Mouse (Mus musculus): ENCODE results near the gene Gjc1.
A peak's percentile ranks its signal among the peaks of the same experiment; 100 is the strongest.

The Gjc1 gene

DNA sequence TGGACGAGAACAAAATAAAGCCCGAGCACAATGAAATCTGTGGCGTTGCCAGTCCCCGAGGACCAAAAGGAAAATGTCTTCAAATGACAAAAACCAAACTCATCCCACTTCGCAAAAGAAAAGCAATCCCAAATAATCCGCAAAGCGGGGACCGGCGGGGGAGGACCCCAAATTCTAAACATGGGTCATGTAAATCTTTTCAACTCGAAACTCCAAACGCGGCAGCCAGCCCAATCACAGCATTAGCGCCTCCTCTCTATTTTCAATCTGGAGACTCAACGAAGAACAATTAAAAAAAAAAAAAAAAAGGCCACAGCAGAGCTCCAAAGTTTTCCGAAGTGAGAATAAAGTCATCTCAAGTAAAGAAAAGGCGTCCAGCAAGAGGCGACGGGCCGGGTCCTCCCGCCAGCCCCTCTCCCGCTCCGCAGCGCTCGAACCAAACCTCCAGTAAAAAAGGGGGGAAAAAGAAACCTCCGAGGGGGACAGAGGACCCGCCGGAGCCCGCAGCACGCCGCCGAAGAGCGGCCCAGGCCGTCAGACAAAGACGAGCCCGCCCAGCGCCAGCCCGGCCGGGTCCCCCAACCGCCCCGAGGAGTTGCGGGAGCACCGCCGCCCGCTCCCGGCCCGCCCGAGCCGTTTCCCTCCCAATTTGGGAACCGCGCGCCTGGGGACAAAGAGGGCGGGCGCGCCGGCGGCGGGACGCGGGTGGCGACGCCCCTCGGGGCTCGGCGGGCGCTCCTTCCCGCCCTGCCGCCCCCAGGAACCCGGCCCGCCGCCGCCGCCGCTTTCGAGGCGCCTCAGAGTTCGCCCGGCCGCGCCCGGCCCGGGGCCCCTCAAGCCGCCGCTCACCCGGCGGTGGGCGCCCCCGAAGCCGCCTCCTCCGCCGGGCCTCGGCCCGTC, 1.1 kb downstream of the Gjc1 start:
- DNase-seq (ENCODE audit: extremely low spot score, low read depth, low spot score) = no peak

DNA sequence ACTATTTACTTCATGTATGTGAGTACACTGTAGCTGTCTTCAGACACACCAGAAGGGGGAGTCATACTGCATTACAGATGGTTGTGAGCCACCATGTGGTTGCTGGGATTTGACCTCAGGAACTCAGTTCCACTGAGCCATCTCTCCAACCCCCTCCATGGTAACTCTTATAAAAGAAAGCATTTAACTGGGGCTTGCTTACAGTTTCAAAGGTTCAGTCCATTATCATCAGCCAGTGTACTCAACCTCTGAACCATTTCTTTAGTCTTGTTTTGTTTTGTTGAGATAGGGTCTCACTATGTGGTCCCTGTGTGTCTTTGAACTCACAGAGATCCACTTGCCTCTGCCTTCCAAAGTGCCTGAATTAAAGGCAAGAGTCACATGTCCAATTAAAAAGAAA, 4.6 kb downstream of the Gjc1 start:
- no peak for DNase-seq (ENCODE audit: extremely low spot score, low read depth, low spot score)

DNA sequence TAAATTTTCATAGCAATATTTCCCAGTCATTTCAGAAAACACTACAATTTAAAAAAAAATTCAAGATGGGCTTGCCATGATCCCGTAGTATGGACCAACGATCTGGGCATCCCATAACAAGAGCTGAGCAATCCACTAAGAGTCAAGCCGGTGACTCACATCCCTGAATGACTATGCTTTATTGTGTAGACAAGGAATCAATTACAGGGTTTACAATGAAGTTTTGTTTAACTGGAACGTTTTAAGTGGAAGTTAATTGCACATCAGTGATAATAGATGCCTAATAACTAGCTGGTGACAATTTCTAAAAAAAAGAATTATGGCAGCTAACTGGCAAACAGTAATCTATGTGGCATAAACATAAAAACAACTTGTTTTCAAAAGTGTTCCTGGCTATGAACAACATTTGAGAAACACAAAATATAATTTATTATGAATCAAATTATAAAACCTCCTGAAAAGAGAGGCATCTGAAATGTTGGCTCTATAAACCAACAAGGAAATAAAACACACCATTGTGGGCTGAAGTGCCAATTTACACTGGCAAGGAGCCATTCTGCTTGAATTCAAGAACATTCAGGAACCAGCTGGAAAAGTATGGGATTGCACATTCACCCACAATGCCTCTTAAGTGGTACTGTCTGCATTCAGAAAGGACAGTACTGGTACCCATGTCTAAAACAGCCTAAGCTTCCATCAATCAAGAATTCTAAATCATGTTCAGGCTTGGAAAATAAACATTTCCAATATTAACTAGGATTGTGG, 8.6 kb downstream of the Gjc1 start:
- DNase-seq (ENCODE audit: extremely low spot score, low read depth, low spot score) = no peak

DNA sequence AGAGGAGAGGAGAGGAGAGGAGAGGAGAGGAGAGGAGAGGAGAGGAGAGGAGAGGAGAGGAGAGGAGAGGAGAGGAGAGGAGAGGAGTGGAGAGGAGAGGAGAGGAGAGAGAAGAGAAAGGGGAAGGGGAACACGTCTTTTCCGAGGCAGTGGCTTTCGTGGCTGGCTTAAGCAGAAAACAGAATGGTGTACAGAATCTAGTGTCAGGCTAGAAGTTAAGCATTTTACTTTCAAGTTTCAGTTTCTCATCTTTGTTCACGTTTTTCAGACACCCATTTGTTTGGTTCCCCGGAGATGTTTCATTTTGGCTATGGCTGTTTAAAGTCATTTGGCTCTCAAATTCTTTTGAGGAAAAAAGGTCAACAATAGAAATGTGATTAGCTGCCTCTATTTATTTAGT, 11.3 kb downstream of the Gjc1 start:
- no peak for DNase-seq (ENCODE audit: extremely low spot score, low read depth, low spot score)

DNA sequence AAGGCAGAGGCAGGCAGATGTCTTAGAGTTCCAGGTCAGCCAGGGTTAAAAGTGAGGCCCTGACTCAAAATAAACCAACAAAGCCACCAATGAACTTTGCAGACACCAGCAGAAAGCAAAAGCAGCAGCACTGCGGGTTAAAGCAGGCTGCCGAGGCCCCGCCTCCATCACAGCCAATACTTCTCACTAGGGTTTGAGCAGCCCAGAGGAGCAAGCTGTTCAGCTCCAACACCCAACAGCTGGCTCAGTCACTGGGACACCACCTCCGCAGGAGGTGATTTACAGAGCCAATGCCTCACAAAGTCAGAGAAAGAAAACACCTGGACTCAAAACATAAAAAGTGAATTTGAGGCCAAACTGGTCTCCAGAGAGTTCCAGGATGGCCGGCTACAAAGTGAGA, 16.0 kb downstream of the Gjc1 start:
- no peak for DNase-seq (ENCODE audit: extremely low spot score, low read depth, low spot score)

DNA sequence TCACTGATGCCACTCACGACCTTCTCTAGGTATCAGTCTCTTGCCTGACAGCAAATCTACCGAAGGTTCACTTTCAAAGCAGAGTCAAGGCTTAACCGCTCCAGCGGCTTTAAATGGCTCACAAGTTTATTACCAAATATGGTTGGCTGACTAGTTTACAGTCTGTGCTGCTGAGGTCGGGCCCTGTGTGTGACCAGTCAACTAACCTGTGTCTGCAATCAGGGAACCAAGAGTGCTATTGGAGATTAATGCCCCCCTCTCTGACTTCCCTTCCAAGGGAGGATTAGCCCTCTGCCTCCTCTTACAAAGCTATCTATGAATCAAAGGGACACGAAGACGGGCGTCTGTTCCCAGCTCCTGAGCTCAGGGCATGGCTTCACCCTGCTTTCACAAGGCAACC, 25.3 kb downstream of the Gjc1 start:
- DNase-seq (ENCODE audit: extremely low spot score, low read depth, low spot score) = no peak

DNA sequence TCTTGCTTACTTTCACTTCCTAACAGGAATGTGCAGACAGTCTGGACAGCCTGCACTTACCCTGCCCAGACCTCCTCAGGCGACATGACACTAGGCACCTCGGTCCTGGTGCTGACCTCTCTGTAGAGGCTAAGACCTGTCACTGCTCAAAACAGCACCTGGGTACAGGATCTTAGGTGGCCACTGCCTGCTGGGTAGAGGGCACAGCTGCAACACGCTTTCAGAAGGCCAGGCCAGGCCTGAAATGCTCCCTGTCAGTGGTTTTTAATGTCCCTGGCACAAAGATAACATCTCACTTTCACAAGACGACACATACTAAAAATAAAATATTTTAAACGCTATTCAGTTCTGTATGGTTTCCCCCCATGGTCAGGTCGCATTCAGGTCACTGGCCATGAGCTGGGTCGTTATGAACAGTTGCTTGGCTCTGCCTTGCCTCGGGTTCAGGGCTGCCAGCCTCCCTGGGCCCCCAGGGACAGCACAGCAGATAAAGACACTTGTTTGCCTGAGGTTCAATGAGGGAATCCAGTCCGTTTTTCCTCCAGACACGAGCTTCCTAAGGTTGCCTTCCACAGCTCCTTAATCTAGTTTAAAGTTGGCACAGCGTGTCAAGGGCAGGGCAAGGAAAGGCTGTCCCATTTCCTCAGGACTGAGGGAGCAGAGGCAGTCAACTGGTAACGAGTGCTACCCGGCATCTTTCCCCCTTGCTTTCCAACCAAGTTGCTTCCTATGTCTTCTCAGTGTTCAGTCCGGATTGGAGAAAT, 27.6 kb downstream of the Gjc1 start:
- no peak for DNase-seq (ENCODE audit: extremely low spot score, low read depth, low spot score)

DNA sequence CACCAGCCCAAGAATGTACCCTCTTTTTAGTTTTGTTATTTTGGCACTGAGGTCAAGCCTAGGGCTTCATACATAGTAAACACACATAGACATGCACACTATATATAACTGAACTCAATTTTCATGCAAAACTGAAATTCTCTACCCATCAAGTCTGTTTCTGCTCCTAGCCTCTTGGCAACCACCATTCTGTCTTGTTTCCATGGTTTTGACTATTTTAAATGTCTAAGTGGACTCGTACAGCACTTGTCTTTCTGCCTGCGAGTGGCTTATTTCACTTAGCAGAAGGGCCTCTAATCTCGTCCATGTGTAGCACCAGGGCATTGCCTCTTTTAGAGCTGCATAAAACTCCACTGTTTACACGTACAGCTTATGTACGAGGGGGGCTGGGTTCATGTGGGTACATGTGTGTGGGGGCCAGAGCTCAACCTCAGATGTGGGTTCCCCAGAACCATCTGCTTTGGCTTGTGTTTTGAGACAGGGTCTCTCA, 31.8 kb downstream of the Gjc1 start:
- no peak for DNase-seq (ENCODE audit: extremely low spot score, low read depth, low spot score)

DNA sequence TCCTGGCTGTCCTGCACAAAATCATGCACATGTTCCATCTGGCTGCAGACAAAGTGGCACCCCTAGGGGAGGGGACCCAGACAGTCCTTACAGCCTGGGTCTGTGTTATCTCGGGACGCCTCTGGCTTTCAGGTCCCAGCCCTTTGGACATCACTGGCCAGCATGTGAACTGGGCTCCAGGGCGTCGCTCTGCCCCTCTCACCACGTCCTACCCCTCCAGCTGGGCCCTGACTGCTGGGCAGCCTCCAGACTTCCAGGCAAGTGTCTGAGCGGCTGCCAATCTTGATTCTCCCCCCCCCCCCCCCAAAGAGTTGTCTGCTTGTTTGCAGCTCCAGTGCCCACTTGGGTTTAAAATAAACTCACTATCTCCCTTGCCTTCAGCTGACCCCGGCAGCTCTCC, 36.1 kb downstream of the Gjc1 start:
- no peak for DNase-seq (ENCODE audit: extremely low spot score, low read depth, low spot score)

DNA sequence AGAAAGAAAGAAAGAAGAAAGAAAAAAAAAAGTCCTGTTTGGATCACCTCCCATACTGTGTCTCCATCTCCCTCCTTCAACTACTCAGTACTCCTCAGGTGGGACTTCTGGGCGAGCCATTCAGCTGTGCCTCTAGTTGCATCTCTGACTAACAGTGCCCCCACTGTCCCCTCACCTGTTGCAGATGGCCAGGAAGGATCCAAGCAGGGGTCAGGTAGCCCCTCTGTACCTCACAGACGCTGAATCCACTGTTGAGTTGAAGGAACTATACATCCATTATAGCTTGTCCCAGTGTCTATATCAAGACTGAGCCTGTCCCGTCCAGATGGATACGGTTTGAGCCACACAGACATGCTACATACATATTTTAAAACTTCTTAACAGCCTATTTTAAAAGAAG, 38.0 kb downstream of the Gjc1 start:
- no peak for DNase-seq (ENCODE audit: extremely low spot score, low read depth, low spot score)

DNA sequence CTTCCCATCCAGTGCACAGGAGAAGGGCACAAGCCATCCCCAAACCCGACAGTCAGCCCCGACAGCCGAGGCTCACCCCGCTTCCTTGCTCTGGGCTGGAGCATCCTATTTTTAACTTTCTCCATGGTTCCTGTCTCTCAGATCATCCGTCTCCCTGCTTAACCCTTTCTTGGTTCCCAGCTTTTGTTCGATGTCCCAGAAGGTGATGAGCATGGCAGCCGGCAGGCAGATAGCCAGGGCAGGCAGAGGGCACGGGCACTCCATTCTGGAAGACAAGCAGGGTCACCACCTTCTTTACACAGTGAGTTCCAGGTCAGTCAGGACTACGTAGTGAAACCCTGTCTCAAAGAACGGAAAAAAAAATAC, 38.5 kb downstream of the Gjc1 start:
- DNase-seq (ENCODE audit: extremely low spot score, low read depth, low spot score) = no peak

DNA sequence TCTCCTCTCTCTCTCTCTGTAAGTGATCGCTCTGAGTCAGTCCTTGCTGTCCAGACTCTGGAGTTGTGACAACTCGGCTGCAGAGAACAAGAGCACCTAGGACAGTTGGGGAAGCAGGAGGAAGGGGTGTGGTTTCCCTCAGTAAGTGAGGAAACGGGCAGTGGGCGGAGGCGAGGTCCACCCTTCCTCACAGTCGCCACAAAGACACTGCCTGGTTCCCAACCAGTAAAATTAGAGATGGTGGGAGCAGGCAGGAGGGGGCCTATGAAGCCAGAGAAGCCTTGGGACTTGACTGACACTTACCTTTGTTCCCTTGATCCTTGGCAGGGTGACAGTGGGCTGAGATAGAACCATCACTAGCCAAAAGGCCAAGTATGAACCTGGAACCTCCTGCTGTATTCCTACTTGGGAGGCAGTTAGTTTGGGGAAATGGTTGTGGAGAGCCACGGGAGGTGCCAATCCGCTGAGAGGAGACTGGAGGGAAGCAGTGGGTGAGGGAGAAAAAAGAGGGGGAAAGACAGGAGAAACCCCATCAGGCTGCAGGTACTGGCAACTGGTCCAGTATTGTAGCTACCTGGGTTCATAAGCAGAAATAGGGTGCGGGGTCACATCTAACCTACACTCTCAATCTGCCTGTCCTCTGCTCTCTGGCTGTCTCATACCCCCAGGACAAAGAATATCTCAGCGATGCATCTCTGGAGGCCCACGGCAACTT, 39.1 kb downstream of the Gjc1 start:
- DNase-seq (ENCODE audit: extremely low spot score, low read depth, low spot score) = no peak

DNA sequence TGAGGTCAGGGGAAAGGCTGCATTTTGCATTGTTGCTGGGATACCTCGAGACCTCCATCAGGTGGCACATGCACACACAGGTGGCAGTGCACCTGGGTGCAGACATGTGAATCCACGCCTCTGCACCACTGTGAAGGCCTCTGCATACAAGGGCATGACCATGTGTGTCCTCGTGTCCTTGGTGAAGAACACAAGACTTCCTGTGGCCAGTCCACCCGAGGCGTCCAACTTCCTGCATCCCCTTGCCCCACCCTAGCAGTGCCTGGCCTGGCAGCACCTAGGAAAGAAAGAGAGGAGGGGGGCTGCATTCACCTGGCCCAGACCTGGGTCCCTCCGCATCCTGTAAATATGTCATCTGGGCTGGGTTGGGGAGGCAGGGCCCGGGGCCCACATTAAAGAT, 39.7 kb downstream of the Gjc1 start:
- DNase-seq (ENCODE audit: extremely low spot score, low read depth, low spot score) = no peak

DNA sequence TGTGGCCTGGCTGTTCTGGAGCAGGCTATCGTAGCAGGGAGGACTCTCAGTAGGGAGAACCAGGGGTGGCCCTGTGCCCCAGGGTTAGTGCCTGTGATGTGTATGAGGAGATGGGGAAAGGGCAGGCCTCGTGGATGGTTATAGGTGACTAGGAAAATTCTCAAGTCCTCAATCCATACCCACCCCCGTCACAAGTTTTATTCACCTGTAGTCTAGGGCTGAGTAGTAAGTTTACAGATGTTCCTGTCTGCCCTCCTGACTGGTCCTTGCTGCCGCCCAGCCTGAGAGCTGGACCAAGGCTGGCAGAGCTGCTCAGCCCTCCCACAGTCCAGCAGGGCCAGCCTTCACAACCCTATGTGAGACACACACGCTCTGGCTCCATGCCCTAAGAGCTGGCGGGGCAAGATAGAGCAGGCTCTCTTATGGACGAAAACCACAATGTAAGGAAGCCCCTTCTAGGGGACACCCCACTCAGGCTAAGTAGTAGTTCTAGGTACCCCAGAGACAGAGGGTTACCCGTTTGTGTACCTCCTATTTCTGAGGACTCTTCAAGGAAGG, 40.3 kb downstream of the Gjc1 start:
- DNase-seq (ENCODE audit: extremely low spot score, low read depth, low spot score) = no peak

DNA sequence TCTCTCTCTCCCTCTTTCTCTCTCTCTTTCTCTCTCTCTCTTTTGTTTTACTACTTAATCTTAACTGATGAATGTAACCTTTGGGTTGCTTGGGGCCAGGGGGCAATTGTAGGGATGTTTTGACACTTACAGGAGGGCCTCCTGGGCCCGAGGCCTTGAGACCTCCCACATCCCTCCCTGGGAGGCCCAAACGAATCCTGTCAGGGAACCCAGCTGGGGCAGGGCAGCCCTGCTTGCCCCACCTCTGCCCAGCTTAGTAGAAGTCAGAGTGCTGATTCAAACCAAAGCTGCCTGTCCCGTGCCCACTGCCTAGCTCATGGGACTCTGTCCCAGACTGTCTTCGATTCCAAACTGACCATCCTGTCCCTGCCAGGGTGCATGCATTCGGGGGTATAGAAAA, 40.9 kb downstream of the Gjc1 start:
- DNase-seq (ENCODE audit: extremely low spot score, low read depth, low spot score) = no peak

DNA sequence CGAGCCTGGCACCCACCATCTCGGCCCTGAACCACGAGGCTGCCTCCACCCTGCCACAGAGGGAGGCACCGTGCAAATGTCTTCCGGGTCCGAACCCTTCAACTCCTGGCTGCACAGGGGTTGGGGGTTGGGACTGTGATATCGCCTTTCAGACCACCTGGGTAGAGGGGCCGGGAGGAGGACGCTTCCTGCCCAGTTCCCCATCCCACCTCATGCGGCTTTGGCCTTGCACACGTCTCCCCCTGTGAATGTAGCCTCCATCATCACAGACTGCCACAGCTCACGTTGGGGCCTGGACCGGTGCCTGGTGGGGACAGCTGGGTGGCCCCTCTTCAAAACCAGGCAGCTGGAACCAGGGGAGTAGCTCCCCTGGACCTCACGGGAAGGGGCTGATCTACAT, 41.3 kb downstream of the Gjc1 start:
- no peak for DNase-seq (ENCODE audit: extremely low spot score, low read depth, low spot score)

DNA sequence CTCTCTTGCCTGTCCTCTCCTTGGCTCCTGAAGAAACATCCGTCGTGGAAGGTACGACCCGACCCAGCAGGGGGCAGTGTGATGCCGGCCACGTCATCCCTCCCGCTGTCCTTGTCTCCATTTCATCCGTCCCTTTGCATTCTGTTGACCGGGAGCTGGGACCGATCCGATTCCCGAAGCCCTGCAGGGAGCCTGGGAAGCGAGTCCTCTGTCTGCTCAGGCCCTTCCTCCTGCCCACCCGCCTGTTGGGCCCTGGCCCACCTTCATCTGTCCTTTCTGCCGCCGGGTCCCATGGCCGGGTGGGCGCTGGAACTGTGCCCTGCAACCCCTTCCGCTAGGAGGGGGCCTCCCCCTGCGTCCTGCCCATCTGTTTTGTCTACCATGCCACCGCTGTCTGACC, 41.9 kb downstream of the Gjc1 start:
- no peak for DNase-seq (ENCODE audit: extremely low spot score, low read depth, low spot score)

DNA sequence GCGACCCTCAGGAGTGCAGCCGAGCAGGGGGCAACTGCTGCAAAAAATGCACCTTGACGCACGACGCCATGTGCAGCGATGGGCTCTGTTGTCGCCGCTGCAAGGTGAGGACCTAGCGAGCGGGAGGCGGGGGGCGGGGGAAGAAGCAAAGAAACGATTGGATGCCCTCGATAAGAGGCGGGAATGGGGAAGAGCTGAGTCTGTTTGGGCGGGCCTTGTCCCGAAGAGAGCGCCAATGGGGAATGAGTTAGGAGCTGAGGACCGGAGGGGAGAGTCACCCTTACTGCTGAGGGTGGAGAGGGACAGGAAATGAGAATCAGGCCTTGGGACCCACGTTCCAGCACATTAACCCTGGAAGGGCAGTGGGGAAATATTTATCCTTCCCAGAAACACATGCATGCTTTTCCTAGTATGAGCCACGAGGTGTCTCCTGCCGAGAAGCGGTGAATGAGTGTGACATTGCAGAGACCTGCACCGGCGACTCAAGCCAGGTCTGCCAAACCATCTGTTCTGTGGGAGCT, 44.8 kb downstream of the Gjc1 start:
- DNase-seq (ENCODE audit: extremely low spot score, low read depth, low spot score) = peak; percentile 89

DNA sequence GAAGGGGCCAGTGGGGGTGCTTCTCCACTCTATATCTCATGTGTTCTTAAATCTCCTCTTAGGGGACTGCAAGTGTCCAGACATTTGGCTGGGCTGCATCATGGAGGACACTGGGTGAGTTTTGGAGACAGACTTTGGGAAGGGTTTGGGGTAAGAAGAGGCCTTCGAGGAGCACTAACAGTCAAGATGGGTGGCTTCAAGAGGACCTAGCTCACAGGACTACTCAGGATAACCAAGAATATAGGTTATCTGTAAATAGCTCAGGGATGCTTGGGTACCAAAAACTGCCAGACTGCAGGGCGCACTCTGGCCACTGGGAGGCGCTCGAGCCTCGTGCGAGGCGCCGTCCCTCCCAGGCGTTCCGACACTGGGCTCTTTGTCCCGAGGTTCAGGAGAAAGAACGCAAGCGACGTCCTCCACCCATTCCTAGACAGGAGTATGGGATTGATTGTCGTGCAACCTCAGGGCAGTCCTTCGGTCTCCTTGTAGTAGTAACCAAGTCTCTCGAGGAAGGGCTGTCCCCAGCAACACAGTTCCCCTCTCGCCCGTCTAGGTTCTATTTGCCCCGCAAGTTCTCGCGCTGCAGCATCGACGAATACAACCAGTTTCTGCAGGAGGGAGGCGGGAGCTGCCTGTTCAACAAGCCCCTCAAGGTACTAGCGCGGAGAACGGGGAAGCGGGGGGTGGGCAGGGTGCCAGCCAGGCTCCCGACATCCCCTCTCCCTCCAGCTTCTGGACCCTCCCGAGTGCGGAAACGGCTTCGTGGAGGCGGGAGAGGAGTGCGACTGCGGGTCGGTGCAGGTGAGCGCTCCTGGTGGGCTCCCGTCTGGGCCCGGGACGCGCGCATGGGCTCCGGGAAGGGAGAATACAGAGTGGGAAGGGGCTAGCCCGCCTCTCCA, 45.5 kb downstream of the Gjc1 start:
- DNase-seq (ENCODE audit: extremely low spot score, low read depth, low spot score) = peak; percentile 96

Data from hindlimb bud, embryonic 11.5 days (tissue).